Mouse (Mus musculus) forebrain, embryonic 12.5 days (tissue): ENCODE measurements around the gene Col1a2. TPM values are rescaled to one million over a fixed set of nuclear protein-coding genes. Genes with fewer than 3 reads are reported as not detected.

Experiments used
- ATAC-seq: fragments of 200-750 bp; cut with Nextera tagmentation; 2 replicates; pipeline ENCODE4 v1.8.0; 2017; ENCODE audit warnings: moderate TSS enrichment; ENCODE audit not compliant: low FRiP score
- H3K27ac ChIP-seq: fragments of 300-500 bp; sonication (generic); 2 replicates; pipeline ENCODE4 v1.5.1; 2016; ENCODE audit warnings: mild to moderate bottlenecking
- H3K27me3 ChIP-seq: fragments of 300-500 bp; sonication (generic); 2 replicates; pipeline ENCODE4 v1.6.1; 2016; ENCODE audit warnings: mild to moderate bottlenecking
- H3K36me3 ChIP-seq: fragments of 300-500 bp; sonication (generic); replicated peaks from 2 replicates; pipeline ENCODE4 v1.6.1; 2016; ENCODE audit warnings: mild to moderate bottlenecking
- H3K4me1 ChIP-seq: fragments of 300-500 bp; sonication (generic); 2 replicates; pipeline ENCODE4 v1.6.1; 2016
- H3K4me2 ChIP-seq: fragments of 300-500 bp; sonication (generic); 2 replicates; pipeline ENCODE4 v1.6.1; 2016; ENCODE audit warnings: mild to moderate bottlenecking, moderate library complexity
- H3K4me3 ChIP-seq: fragments of 300-500 bp; sonication (generic); replicated peaks from 2 replicates; pipeline ENCODE4 v1.5.1; 2016; ENCODE audit warnings: mild to moderate bottlenecking
- H3K9ac ChIP-seq: fragments of 300-500 bp; sonication (generic); 2 replicates; pipeline ENCODE4 v1.6.1; 2016; ENCODE audit warnings: mild to moderate bottlenecking
- H3K9me3 ChIP-seq: fragments of 300-500 bp; sonication (generic); 2 replicates; pipeline ENCODE4 v1.6.1; 2016
- WGBS: fragments of 180-500 bp; shearing (Covaris S2); methylation state at CpG from one replicate; pipeline ENCODE4 v1.1.7; 2016; 5-methylcytosine and 5-hydroxymethylcytosine counted together
- polyA plus RNA-seq: library from polyadenylated mRNA; unstranded; fragments of >200 nt; fragmentation: Nextera tagmentation; extraction: Ambion mirVana; gene quantifications from 2 replicates; pipeline ENCODE4 v1.2.1, GENCODE M21; 2016

The Col1a2 gene
- 146 and 193 TPM in 2 replicates for polyA plus RNA-seq

DNA sequence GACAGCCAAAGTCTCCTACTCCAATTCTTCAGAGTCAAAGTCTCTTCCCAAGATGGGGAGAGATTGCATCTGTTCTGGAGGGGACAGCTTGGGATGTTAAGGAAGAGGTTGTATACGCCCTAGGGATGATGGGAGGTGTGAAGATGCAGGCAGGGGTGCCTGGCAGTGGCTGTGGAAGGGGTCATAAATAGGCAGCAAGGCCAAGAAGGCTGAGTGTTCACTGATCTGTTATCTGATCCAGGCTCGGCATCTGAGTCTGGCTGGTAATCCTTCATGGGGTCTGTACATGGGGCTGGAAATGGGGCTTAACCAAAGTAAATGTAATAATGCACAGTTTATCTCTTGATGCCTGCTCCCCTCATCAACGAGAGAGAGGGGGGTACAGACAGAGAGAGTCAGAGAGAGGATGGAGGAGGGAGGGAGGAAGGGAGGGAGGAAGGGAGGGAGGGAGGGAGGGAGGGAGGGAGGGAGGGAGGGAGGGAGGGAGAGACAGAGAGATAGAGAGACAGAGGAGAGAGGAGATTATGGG lies at the start of gene Col1a2:
TSS of gene Col1a2 (plus strand) at position 212 of the 529 bp plus-strand sequence.
- peak within 1 kb of the TSS; percentile 41 for H3K4me3 ChIP-seq
- H3K9me3 ChIP-seq, result no peaks in the 10 kb centered on the region
- ATAC-seq, result peak; percentile 49
- 24% methylated on average over 2 of the region's 3 CpGs for WGBS
- H3K4me1 ChIP-seq, result peaks cover 13% of the 10 kb centered on the region
- no peaks in the 10 kb centered on the region for H3K36me3 ChIP-seq
- H3K4me2 ChIP-seq, result peak within 1 kb of the TSS; percentile 70
- peak within 1 kb of the TSS; percentile 38; the same call in 1 of the 2 replicates for H3K9ac ChIP-seq
- H3K27me3 ChIP-seq, result peaks cover 18% of the 10 kb centered on the region
- H3K27ac ChIP-seq, result no peak within 1 kb of the TSS

DNA sequence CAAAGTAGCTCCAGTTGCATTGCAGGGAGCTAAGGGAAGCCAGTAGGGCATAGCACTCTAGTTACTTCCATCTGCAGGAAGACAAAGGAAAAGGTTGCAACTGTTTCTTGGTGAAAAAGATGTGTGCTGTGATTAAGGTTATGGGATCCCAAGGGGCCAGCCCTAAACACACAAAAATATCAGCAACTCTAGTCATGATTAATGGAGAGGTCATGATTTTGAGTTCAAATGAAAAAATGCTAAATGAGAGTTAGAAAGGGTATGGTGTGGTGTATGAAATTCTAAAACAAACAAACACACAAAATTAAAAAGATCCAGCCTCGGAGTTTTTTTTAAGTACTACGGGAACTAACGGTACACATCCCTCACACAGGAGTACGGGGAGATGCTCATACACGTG lies 49.1 kb upstream of the Col1a2 start:
- WGBS, result 28% methylated on average over 5 of the region's 5 CpGs
- Histone ChIP-seq H3K4me3 (no peak overlapping the region), H3K9me3 (no peaks in the 10 kb centered on the region), H3K36me3 (no peaks in the 10 kb centered on the region), H3K27me3 (no peaks in the 10 kb centered on the region), H3K4me2 (no peak overlapping the region), H3K27ac (no peak overlapping the region), H3K9ac (no peak overlapping the region), H3K4me1 (peaks cover 13% of the 10 kb centered on the region)
- ATAC-seq, result peak; percentile 27; the same call in 1 of the 2 replicates

DNA sequence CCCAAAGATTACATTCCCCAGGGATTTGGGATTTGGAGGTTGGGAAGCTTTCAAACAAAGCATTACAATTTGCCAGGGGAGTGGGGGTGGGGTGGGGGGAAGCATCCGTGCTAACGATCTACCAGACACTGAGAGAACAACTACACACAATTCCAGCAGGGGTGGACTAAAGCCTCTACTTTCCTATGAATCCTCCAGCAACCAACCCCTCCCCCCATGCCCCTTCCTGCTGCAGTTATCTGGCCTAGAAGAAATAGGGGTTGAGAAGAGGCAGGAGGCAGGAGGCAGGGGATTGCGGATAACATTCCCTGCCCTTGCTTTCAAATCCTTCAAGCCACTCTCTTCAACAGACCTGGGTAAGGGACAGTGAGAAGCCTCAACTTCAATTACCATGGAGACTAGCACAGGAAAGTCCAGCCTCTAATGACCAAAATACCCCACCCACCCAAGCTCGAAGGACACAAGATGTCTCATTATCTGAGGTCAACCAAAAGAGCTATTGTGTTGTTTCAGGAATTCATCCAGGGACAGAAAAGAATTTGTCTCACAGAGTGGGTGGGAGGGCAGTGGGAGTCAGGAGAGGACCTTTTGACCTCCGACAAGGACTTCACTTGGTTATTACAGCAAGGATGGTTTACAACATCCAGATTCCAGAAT lies 48.5 kb upstream of the Col1a2 start:
- Histone ChIP-seq H3K27me3 (no peaks in the 10 kb centered on the region), H3K9ac (no peak overlapping the region), H3K27ac (no peak overlapping the region), H3K9me3 (no peaks in the 10 kb centered on the region), H3K4me1 (peaks cover 13% of the 10 kb centered on the region), H3K4me2 (no peak overlapping the region; the same call in 1 of the 2 replicates), H3K36me3 (no peaks in the 10 kb centered on the region), H3K4me3 (no peak overlapping the region)
- ATAC-seq, result no peak
- WGBS, result 10% methylated on average over 5 of the region's 5 CpGs

DNA sequence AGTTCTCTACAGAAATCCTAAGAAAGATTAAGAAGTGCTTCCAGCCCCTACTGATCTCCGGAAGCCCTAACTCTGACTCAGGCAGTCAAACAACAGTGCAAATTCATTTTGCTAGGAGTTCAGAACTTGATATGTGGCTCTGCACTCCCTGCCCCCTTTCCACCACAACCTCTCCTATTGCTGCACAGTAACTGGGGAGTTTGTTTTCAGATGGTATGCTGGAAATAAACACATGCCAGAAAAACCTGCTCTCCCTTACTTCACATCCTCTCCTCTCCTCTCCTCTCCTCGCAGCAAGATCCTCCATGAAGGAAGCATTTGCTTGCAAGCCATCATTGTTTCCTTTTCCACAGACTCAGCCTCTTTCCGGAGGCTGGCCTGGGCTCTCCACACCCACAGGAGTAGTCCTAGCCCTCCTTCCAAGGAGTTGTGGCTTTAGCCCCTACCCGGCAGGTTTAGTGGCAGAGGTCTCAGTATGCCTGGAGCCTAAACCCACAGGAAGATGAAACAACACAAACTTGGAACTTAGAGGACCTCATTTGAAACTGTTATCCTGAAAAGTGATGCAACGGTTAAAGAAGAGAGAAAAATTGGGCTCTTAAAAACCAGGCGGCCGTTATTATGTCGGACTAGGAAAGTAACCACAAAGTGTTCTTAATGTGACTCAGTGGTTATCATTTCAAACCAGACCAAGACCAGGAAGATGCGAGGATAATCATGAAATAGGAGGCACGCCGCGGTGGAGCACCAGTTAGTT lies 47.7 kb upstream of the Col1a2 start:
- Histone ChIP-seq H3K4me1 (peaks cover 13% of the 10 kb centered on the region), H3K9ac (no peak overlapping the region), H3K4me2 (no peak overlapping the region), H3K36me3 (no peaks in the 10 kb centered on the region), H3K27me3 (no peaks in the 10 kb centered on the region), H3K4me3 (no peak overlapping the region), H3K9me3 (no peaks in the 10 kb centered on the region), H3K27ac (peak overlapping the region; percentile 42; the same call in 1 of the 2 replicates)
- no peak for ATAC-seq
- WGBS, result 65% methylated on average over 12 of the region's 12 CpGs

DNA sequence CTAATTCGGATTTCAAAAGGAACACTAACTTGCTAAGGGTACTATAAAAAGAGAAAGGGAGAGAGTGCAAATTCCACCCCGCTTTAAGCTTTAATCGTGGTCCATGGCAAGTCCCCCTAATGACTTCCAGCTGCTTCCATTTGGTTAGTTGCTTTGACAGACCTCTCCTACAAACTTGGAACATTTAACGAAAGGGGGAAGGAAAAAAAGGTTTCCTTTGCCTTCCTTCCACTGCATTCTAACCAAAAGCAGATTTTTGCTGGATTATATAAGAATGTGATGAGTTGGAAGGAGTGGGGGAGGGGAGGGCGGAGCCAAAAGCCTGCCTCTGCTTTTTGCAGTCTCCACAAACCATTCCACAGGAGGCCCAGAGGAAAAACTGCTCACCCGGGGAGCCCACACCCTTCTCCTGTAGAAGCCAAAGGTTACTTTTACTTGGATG lies 47.0 kb upstream of the Col1a2 start:
- H3K27ac ChIP-seq, result no peak overlapping the region
- H3K9me3 ChIP-seq, result no peaks in the 10 kb centered on the region
- H3K4me3 ChIP-seq, result no peak overlapping the region
- 29% methylated on average over 6 of the region's 6 CpGs for WGBS
- ATAC-seq, result no peak
- H3K36me3 ChIP-seq, result no peaks in the 10 kb centered on the region
- peaks cover 13% of the 10 kb centered on the region for H3K4me1 ChIP-seq
- H3K27me3 ChIP-seq, result no peaks in the 10 kb centered on the region
- H3K4me2 ChIP-seq, result no peak overlapping the region
- no peak overlapping the region for H3K9ac ChIP-seq

DNA sequence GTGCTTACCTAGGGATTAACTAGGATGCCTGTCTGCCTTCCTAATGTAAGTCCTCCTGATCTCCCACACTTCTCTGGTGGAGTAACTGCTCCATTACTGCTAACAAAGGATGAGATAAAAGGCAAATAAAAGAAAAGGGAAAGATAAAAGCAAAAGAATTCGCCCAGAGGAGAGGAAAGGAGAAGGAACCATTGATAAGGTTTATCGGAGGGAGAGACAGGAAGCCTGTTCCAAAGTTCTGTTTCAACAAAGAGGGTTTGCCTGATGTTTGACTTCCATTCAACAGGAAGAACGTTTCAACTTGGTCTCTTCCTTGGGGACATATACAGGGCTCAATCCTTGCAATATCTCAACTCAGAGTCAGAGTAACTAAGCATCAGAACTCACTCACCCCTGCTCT lies 39.3 kb upstream of the Col1a2 start:
- Histone ChIP-seq H3K27ac (no peak overlapping the region), H3K36me3 (no peaks in the 10 kb centered on the region), H3K9me3 (no peaks in the 10 kb centered on the region), H3K9ac (no peak overlapping the region), H3K27me3 (peaks cover 3% of the 10 kb centered on the region; the same call in 1 of the 2 replicates), H3K4me3 (no peak overlapping the region), H3K4me2 (no peak overlapping the region), H3K4me1 (no peaks in the 10 kb centered on the region)
- 31% methylated on average over 3 of the region's 3 CpGs for WGBS
- ATAC-seq, result no peak

DNA sequence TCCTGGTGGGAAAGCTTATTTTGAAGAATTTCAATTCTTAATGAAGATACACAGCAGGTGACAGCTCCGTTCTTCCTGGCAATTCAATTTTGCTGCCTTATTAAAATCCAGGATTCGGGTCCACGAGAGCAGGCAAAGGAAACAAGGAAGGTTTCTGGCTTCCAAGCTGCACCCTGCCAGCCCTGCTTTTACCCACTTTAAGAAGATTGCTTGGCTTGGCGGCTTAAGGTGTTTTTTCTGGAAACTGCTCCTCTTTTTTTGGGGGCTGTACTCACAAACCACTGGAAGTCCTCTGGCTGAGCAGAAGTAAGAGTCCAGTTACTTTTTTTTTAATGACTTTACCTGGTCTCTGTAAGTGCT lies 21.1 kb upstream of the Col1a2 start:
- Histone ChIP-seq H3K4me2 (no peak overlapping the region), H3K9me3 (no peaks in the 10 kb centered on the region), H3K27ac (0 out of 2 replicates have a peak overlapping the region, but pooled peaks have one; percentile 0), H3K27me3 (no peaks in the 10 kb centered on the region), H3K4me1 (peaks cover 9% of the 10 kb centered on the region; the same call in 1 of the 2 replicates), H3K9ac (no peak overlapping the region), H3K36me3 (no peaks in the 10 kb centered on the region), H3K4me3 (no peak overlapping the region)
- WGBS, result 33% methylated on average over 4 of the region's 4 CpGs
- no peak for ATAC-seq

DNA sequence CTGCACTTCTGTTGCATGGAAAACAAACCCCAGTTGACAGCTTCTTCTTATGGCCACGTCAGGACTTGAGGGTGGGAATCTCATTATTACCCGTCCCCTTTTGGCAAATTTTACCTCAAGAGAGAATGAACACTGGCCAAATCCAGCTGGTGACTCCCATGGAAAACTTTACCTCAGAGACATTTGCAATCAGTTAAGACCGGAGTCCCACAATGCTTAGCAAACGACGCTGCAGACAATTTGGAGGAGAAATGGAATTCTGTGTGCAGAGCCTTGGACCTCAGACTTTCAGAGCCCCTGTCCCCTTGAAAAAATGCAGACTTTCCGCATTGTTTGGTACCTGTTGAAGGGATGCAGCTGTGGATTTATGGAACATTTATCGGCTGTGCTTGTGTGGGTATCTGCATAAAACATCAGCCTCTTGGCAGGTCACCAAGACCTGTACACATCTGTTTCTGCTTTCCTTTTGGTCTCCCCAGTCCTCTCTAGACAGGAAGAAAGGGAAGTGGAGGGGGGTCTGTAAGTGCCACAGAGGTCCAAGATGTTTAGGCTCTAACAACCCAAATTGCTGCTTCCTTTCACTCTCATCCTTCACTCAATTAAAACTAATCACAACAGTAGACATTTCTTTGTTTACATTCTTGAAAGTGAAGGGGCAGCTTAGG lies 20.5 kb upstream of the Col1a2 start:
- Histone ChIP-seq H3K27me3 (no peaks in the 10 kb centered on the region), H3K4me1 (peaks cover 13% of the 10 kb centered on the region; the same call in 1 of the 2 replicates), H3K36me3 (no peaks in the 10 kb centered on the region), H3K4me2 (no peak overlapping the region), H3K9ac (no peak overlapping the region), H3K9me3 (no peaks in the 10 kb centered on the region), H3K27ac (0 out of 2 replicates have a peak overlapping the region, but pooled peaks have one; percentile 0), H3K4me3 (no peak overlapping the region)
- ATAC-seq, result no peak
- WGBS, result 55% methylated on average over 7 of the region's 7 CpGs

DNA sequence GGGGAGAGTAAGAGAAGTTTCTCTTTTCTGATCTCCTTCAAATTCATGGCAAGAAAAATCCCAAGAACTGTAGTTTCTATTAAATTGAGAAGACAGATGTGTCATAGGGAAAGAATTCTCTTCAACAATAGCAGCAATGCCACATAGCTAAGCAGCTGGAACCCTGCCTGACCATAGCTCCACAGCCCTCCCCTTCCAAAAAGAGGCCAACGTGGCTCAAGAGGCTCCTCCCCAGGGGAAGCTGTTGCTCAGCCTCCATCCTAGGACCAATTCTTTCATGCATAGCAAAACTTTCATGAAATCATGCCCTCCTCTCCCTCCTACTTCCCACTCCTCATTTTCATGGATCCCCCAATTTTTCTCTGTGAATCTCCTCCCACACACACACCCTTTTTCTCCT lies 16.3 kb upstream of the Col1a2 start:
- Histone ChIP-seq H3K27me3 (no peaks in the 10 kb centered on the region), H3K9me3 (no peaks in the 10 kb centered on the region), H3K9ac (no peak overlapping the region), H3K4me2 (no peak overlapping the region), H3K4me3 (no peak overlapping the region), H3K36me3 (no peaks in the 10 kb centered on the region), H3K4me1 (peaks cover 23% of the 10 kb centered on the region; the same call in 1 of the 2 replicates), H3K27ac (no peak overlapping the region)
- ATAC-seq, result no peak
- WGBS, result 23% methylated on average over 1 of the region's 1 CpGs

DNA sequence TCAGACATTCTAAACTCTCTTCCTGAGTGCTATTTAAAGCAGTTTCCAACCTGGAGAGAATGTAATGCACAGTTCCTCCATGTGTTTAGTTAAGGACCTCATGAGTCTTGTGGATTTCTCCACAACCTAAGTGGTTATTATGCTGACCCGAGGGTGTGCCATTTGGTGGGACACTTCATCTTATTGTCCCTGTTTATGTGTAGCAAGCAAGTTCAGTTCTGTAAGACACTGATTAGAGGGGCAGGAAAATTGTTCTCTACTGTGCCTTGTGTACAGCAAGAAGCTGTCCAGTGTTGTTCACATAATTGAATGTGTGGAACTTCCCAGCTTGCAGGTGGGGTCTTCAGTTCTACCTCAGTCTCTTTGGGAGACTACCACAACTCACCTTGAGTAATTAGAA lies 15.6 kb upstream of the Col1a2 start:
- Histone ChIP-seq H3K27me3 (no peaks in the 10 kb centered on the region), H3K9me3 (no peaks in the 10 kb centered on the region), H3K9ac (no peak overlapping the region), H3K36me3 (no peaks in the 10 kb centered on the region), H3K4me3 (no peak overlapping the region), H3K4me2 (no peak overlapping the region), H3K4me1 (peaks cover 23% of the 10 kb centered on the region; the same call in 1 of the 2 replicates), H3K27ac (peak overlapping the region; percentile 26; the same call in 1 of the 2 replicates)
- no peak for ATAC-seq
- WGBS, result 64% methylated on average over 1 of the region's 1 CpGs

DNA sequence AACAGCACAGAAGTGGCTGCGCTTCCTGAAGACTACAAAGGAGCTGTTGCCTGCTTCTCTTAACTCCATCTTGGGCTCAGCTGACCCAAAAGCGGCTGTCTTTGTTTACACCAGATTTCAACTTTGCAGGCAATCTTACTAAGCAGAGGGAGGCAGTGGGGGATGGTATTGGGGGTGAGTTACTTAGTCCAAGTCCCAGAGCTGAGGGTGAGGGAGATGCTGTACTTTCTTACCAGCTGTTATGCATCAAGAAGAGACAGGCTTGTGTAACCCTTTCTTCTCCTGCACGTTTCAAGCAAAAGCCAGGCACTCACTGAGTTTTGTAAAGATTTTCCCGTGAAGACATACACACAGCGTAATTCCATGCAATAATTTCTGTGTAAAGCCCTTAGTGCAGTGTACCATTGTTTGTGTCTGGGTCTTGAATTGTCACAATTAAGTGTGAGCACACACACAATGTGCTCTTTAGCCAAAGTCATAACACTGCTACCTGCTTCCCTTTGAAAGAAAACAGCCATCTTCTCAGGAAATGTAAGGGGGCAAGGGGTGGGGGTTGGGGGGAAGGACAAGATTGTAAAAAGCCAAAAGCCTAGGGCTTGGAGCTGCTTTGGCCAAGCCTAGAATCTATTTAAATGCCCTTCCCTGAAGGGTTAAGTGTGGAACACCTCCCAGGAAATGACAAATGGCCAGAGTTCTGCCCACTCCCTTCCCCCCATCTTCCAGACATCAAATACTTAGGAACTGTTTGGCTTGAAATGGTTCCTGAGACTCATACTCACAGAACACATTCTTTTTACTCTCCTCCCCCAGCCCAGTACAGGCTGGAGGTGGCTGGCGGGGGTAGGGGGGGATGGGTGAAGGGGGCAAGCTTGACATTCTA lies 15.0 kb upstream of the Col1a2 start:
- Histone ChIP-seq H3K27me3 (no peaks in the 10 kb centered on the region), H3K9ac (no peak overlapping the region), H3K4me3 (no peak overlapping the region), H3K27ac (0 out of 2 replicates have a peak overlapping the region, but pooled peaks have one; percentile 26), H3K36me3 (no peaks in the 10 kb centered on the region), H3K4me2 (no peak overlapping the region), H3K4me1 (peaks cover 17% of the 10 kb centered on the region; the same call in 1 of the 2 replicates), H3K9me3 (no peaks in the 10 kb centered on the region)
- 52% methylated on average over 6 of the region's 6 CpGs for WGBS
- ATAC-seq, result no peak
